Mouse (Mus musculus) erythroblast, embryonic 14.5 days (primary cell): ENCODE results near the gene Ubxn10. TPM values are rescaled to one million over a fixed set of nuclear protein-coding genes. Genes with fewer than 3 reads are reported as not detected.

ENCODE experiments used
- H3K27me3 ChIP-seq: 2 replicates; pipeline ENCODE4 v1.6.1; 2012; ENCODE audit warnings: inconsistent platforms; ENCODE audit not compliant: control insufficient read depth
- H3K36me3 ChIP-seq: 2 replicates; pipeline ENCODE4 v1.6.1; 2012; ENCODE audit warnings: mild to moderate bottlenecking, inconsistent platforms; ENCODE audit not compliant: control insufficient read depth
- H3K4me1 ChIP-seq: 2 replicates; pipeline ENCODE4 v1.6.1; 2012; ENCODE audit warnings: inconsistent platforms; ENCODE audit not compliant: control insufficient read depth
- H3K4me3 ChIP-seq: replicated peaks from 2 replicates; pipeline ENCODE3; 2012; ENCODE audit warnings: moderate library complexity, mild to moderate bottlenecking, inconsistent platforms
- H3K9me3 ChIP-seq: 2 replicates; pipeline ENCODE4 v1.6.1; 2012; ENCODE audit warnings: low read length, inconsistent platforms, mixed read lengths; ENCODE audit not compliant: control insufficient read depth
- GATA1 ChIP-seq: IDR thresholded peaks from 2 replicates; pipeline ENCODE4 v1.6.1; 2012; ENCODE audit warnings: low read length, inconsistent platforms, mixed read lengths
- TAL1 ChIP-seq: IDR thresholded peaks from 3 replicates; pipeline ENCODE4 v1.6.1; 2012; ENCODE audit warnings: low read length, inconsistent platforms, mixed read lengths
- polyA plus RNA-seq: library from polyadenylated mRNA; stranded (reverse); fragments of >175 nt; gene quantifications from 2 replicates; pipeline ENCODE4 v1.2.3, GENCODE M21; 2012

Gene Ubxn10
- polyA plus RNA-seq, 1 experiment: not detected

DNA sequence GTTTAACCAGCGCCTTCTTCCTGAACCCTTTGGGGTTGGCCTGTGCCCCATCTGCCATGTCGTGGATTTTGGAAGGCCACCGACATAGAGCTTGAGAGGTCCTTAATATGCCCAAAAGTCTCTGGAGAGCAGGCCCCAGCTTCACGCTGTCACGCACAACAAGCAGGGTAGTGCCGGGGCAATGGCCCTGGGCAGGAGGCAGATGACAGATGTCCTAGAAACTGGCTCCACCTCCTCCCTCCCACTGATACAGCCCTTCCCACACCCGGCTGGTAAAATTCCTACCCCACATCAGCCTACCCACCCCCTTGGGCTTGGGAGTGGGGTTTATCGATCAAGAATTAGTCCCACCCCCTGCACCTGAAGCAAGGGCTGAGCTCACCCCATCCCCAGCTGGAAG is 20.4 kb upstream of the Ubxn10 start, which contains the start of gene Pla2g2f:
Pla2g2f (minus strand) TSS at position 211 of the 400 bp plus-strand sequence.
- Histone ChIP-seq H3K36me3 (no peaks in the 10 kb centered on the region), H3K4me1 (no peaks in the 10 kb centered on the region), H3K27me3 (no peaks in the 10 kb centered on the region), H3K4me3 (no peak within 1 kb of the TSS), H3K9me3 (peaks cover 5% of the 10 kb centered on the region; the same call in 1 of the 2 replicates)
- TF ChIP-seq GATA1: no peak

DNA sequence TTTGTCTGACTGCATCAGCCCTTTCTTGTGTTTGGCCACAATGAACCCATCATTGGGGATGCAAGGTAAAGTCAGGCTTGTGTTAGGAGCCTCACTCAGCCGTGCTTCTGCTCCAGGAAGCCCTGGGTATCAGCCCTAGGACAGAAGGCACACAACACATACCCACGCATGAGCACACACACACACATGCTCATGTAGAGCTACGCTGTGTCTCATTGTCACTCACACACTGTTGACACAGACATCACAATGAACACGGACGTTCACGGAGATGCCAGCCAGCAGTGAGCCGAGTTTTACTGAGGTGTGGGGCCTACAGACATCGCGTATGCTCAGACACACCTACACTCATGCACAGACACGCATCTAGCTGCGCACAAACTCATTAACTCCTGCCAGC is 19.0 kb upstream of the Ubxn10 start:
- Histone ChIP-seq H3K27me3 (no peaks in the 10 kb centered on the region), H3K36me3 (no peaks in the 10 kb centered on the region), H3K4me3 (no peak overlapping the region), H3K4me1 (no peaks in the 10 kb centered on the region), H3K9me3 (peaks cover 9% of the 10 kb centered on the region; the same call in 1 of the 2 replicates)
- TF ChIP-seq GATA1 (no peak), TAL1 (no peak)

DNA sequence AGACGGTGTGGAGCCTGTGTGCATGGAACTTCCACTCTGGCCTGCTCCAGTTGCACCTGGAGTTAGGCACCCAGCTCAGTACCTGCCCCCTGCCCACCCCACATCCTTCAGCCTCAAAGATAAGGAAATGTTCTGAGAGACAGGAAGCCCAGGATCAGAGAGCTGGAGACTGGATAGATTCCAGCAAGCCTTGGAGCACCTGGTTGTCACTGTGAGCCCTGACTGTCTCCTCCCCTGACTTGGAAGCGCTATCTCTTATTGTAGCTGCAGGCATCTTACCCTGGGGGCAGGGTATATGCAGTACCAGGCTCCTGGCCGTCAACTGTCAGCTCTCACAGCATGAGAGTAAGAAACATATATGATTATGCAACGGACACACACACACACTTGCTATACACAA is 18.5 kb upstream of the Ubxn10 start:
- H3K4me1 ChIP-seq: no peaks in the 10 kb centered on the region
- H3K9me3 ChIP-seq: peaks cover 9% of the 10 kb centered on the region; the same call in 1 of the 2 replicates
- no peaks in the 10 kb centered on the region for H3K27me3 ChIP-seq
- H3K4me3 ChIP-seq: no peak overlapping the region
- H3K36me3 ChIP-seq: no peaks in the 10 kb centered on the region
- TF ChIP-seq TAL1: no peak
- TF ChIP-seq GATA1: no peak

DNA sequence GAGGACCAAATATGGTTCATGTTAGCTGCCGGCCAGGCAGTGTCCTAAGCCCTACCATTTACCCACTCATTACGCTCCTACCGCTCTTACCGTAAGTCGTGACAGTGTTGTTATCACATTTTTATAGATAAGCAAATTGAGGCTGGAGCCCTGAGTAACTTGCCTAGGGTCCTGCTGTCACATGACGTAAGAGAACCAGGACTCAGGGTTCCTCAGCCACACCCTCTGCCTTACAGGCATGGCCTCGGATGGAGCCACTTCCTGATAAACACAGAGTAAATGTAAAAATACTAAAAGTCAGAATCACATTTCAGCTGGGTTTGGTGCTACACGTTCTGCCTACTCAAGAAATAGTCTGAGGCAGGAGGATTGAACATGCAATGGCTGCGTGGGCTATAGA is 17.5 kb upstream of the Ubxn10 start:
- no peak for TF ChIP-seq GATA1
- TF ChIP-seq TAL1: no peak
- Histone ChIP-seq H3K36me3 (no peaks in the 10 kb centered on the region), H3K9me3 (peaks cover 9% of the 10 kb centered on the region; the same call in 1 of the 2 replicates), H3K27me3 (no peaks in the 10 kb centered on the region), H3K4me3 (no peak overlapping the region), H3K4me1 (no peaks in the 10 kb centered on the region)

DNA sequence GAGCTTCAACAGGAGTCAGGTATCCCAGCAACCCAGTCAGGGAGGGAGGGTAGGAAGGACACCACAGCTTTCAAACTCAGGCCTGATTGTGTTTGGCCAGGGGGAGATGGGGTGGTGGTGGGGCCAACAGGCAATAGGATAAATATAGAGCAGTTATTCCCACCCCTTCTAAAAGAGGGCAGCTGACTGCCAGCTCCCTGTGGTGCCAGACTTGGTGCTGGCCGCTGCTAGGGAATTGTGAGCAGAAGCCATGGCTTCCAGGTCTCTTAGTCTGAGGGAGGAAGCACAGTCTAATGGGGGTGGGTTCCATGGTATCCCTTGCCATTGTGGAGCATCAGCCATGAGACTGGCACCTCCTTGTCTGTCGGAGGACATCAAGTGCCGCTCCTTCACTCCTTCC is 16.6 kb upstream of the Ubxn10 start:
- no peak overlapping the region for H3K4me3 ChIP-seq
- H3K27me3 ChIP-seq: no peaks in the 10 kb centered on the region
- H3K9me3 ChIP-seq: peaks cover 9% of the 10 kb centered on the region; the same call in 1 of the 2 replicates
- no peaks in the 10 kb centered on the region for H3K4me1 ChIP-seq
- no peaks in the 10 kb centered on the region for H3K36me3 ChIP-seq
- TF ChIP-seq GATA1 (no peak), TAL1 (no peak)

DNA sequence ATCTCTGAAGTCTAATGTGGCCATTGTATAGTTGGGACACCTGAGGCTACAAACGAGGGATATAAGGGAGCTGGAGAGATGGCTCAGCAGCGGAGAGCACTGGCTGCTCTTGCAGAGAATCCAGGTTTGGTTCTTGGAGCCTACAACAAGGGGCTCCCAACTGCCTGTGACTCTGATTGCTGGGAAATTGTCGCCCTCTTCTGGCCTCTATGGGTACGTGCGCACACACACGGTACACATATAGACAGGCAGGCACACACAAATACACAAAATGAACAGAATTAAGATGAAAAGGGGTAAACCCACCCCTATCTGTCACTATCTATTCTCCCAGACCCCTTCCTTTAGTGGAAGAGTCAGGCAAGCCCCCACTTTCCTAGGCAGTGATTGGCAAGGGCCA is 15.6 kb upstream of the Ubxn10 start:
- H3K4me1 ChIP-seq: no peaks in the 10 kb centered on the region
- TF ChIP-seq GATA1: no peak
- no peak for TF ChIP-seq TAL1
- H3K27me3 ChIP-seq: no peaks in the 10 kb centered on the region
- H3K36me3 ChIP-seq: no peaks in the 10 kb centered on the region
- H3K4me3 ChIP-seq: no peak overlapping the region
- H3K9me3 ChIP-seq: peaks cover 9% of the 10 kb centered on the region; the same call in 1 of the 2 replicates

DNA sequence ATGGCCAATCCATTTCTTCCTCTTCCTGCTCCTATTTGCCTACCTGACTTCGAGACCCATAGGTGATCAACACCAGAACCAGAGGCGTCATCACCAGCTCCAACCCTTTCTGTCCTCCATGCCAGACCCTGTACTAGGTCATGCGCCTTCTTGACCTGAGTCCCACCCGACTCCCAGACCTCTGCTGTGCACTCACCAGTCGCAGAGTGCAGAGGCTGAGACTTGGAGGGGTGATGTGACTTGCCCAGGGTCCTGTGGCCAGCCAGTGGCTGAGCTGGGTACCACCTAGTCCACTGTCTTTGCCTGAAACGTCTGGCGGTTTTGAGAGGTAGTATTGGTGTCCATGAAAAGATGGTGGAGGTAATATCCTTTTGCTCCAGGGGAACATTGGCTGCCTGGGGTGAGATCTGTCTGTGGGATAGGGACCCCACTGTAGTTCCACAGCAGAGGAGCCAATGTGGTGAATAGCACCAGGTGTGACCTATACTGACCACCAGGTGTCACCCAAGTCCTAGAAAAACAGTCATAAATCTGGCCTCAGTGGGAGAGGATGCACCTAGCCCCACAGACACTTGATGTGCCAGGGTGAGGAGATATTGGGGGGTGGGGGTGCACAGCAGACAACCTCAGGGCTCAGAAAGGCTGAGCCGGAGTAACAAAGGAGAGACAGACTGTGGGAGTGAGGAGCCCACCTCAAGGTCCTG is 11.6 kb upstream of the Ubxn10 start:
- Histone ChIP-seq H3K27me3 (no peaks in the 10 kb centered on the region), H3K36me3 (no peaks in the 10 kb centered on the region), H3K4me1 (no peaks in the 10 kb centered on the region), H3K9me3 (peaks cover 8% of the 10 kb centered on the region; the same call in 1 of the 2 replicates), H3K4me3 (no peak overlapping the region)
- TF ChIP-seq GATA1 (no peak), TAL1 (no peak)

GRCm38 (mm10) chr4:138747851-138748250 is 10.9 kb upstream of the Ubxn10 start:
- no peaks in the 10 kb centered on the region for H3K4me1 ChIP-seq
- no peak overlapping the region for H3K4me3 ChIP-seq
- no peak for TF ChIP-seq GATA1
- no peak for TF ChIP-seq TAL1
- H3K36me3 ChIP-seq: no peaks in the 10 kb centered on the region
- H3K27me3 ChIP-seq: no peaks in the 10 kb centered on the region
- peaks cover 8% of the 10 kb centered on the region; the same call in 1 of the 2 replicates for H3K9me3 ChIP-seq

GRCm38 (mm10) chr4:138746866-138747265 is 9.9 kb upstream of the Ubxn10 start:
- no peaks in the 10 kb centered on the region for H3K36me3 ChIP-seq
- no peak for TF ChIP-seq GATA1
- no peaks in the 10 kb centered on the region for H3K4me1 ChIP-seq
- no peaks in the 10 kb centered on the region for H3K9me3 ChIP-seq
- H3K4me3 ChIP-seq: no peak overlapping the region
- H3K27me3 ChIP-seq: no peaks in the 10 kb centered on the region
